Mouse (Mus musculus) E14TG2a.4 (cell line): ENCODE data around the gene A430005L14Rik.

Experiments used
- CTCF ChIP-seq: conservative IDR thresholded peaks from 2 replicates; pipeline ENCODE4 v1.5.1; 2014; ENCODE audit warnings: low read length
- POU5F1 ChIP-seq: IDR thresholded peaks from 2 replicates; pipeline ENCODE4 v1.6.1; 2014; ENCODE audit warnings: low read length, borderline replicate concordance

DNA sequence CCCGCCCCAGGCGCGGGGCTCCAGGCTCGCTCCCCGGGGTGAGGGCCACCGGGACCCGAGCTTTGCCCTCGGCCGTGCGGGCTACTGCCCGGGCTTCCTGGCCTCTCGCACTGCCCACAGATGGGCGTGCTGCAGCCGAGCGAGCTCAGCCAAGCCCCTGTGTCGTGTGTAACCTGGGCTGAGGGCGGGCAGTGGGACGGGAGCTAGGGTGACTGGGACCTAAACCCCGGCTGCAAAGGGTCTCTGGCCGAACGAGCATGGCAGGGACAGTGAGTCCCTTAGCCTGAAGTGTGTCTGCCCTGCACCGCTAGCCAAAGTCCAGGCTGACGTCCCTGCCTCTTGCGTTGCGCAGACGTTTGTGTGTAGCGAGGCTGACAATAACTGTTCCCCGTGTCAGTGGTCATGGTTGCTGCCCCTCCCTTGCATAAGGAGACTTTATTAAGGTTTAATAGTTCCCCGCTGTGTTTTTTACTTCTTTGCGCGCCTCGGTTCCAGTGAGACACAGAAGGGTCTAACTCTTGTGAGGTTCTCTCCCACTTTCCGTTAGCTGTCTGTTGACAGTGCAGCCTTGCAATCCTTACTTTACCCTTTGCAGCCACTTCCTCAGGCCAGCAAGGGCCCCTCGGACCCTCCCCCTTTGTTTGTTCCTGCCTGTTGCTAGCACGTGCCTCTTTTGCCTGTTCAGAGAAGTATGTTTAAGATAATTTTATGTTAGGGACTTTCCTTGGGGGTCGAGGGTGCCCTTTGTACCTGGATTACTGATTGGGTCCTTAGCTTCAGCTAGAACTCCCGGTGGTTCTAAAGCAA, 610 bp downstream of the A430005L14Rik start:
- no peak for TF ChIP-seq CTCF
- no peak for TF ChIP-seq POU5F1
